Mouse (Mus musculus) mammary gland, adult 2 months (tissue): Measurements from ENCODE around the gene Krtap29-1. TPM values are rescaled to one million over a fixed set of nuclear protein-coding genes. Genes with fewer than 3 reads are reported as not detected.

Source experiments
- polyA plus RNA-seq: library from polyadenylated mRNA; depleted of rRNA; stranded (reverse); fragments of >200 nt; gene quantifications from 2 replicates; pipeline ENCODE4 v1.2.3, GENCODE M21; 2012; ENCODE audit warnings: low replicate concordance; rRNA removed

Krtap29-1 gene
- not detected in 2 replicates for polyA plus RNA-seq

GRCm38 (mm10) chr11:99978953-99979352 is at the start of gene Krtap29-1:
Gene Krtap29-1 (minus strand): TSS chr11:99979053.

DNA sequence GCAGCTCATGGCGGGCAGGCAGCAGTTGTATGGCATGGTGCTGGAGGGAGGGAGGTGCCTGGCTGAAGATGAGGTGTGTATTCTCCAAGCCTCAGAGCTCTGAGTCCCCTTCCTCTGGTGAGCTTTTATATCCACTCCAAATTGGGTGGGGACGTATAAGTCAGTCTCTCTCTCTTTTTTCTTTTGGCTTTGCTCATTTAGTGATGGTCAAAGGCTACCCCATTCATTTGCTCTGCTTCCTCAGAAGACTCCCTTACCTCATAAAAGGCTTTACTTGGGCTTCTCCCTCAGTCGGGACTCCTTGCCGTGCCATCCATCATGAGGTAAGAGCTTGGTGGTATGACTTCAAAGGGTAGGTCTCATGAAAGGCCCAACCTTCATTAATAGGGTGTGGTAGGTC is 37.3 kb upstream of the Krtap29-1 start, which contains the start of gene Krt33a:
Krt33a (minus strand) TSS at position 101 of the 400 bp plus-strand sequence.

GRCm38 (mm10) chr11:99993620-99994383 is 14.9 kb upstream of the Krtap29-1 start, which contains the start of gene Krtap17-1:
Gene Krtap17-1 (minus strand): TSS chr11:99993994.

DNA sequence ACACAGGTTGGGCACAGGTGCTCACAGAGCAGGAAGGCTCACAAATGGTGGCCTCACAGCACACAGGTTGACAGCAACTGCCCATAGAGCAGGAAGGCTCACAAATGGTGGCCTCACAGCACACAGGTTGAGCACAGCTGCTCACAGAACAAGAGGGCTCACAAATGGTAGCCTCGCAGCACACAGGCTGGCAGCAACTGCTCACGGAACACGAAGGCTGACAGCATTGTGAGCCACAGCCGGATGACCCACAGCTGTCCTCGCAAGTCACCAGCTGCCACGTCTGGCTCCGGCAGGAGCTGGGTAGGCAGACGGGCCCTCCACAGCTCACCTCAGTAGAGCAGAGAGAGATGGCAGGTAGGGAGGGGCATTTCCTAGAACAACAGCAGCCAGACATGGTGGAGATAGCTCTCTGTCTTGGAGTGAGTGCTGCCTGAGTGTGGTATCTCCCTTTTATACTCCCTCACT is 7.4 kb upstream of the Krtap29-1 start, which contains the start of gene Krtap16-1:
Krtap16-1 (minus strand) TSS at position 418 of the 468 bp plus-strand sequence.

DNA sequence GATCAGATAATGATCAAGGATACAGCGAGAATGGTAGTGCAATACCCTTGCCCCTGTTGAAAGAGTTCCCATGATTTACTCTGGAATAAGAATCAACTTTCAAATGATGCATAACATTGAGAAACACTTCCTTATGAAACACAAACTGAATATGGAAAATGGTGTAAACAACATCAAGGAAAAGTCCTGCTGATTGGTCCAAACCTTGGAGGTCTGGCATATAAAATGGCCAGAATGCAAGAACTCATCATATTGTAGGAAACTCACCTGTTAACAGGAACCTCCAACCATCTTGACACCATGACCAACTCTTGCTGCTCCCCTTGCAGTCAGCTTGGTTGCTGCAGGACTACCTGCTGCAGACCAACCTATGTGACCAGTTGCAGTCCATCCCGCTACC is 30.7 kb downstream of the Krtap29-1 start, which contains the start of gene Krtap9-5:
Krtap9-5 (plus strand) TSS at position 301 of the 400 bp plus-strand sequence.

GRCm38 (mm10) chr11:99935991-99936390 is 42.9 kb downstream of the Krtap29-1 start, which contains the start of gene Krtap31-2:
Gene Krtap31-2 (plus strand): TSS chr11:99936291.

Other genes with a start within 250 kb of the Krtap29-1 start
- gene Gm14180, start 244.8 kb downstream of the Krtap29-1 start, polyA plus RNA-seq, result not detected in 2 replicates
- not detected in 2 replicates for gene Gm11595, start 206.1 kb downstream of the Krtap29-1 start, polyA plus RNA-seq
- not detected in 2 replicates for gene Krtap4-8, start 198.3 kb downstream of the Krtap29-1 start, polyA plus RNA-seq
- gene Krtap4-9, start 193.9 kb downstream of the Krtap29-1 start, polyA plus RNA-seq, result not detected in 2 replicates
- not detected in 2 replicates for gene Gm11596, start 185.6 kb downstream of the Krtap29-1 start, polyA plus RNA-seq
- not detected in 2 replicates for gene Gm11569, start 180.1 kb downstream of the Krtap29-1 start, polyA plus RNA-seq
- gene Gm11554, start 174.6 kb downstream of the Krtap29-1 start, polyA plus RNA-seq, result not detected in 2 replicates
- gene Krtap4-13, start 169.2 kb downstream of the Krtap29-1 start, polyA plus RNA-seq, result not detected in 2 replicates
- gene Gm11564, start 163.4 kb downstream of the Krtap29-1 start, polyA plus RNA-seq, result not detected in 2 replicates
- gene 2300003K06Rik, start 141.0 kb downstream of the Krtap29-1 start, polyA plus RNA-seq, result not detected in 2 replicates
- not detected in 2 replicates for gene Krtap4-16, start 127.4 kb downstream of the Krtap29-1 start, polyA plus RNA-seq
- gene Gm11568, start 121.1 kb downstream of the Krtap29-1 start, polyA plus RNA-seq, result not detected in 2 replicates
- gene Gm11559, start 114.6 kb downstream of the Krtap29-1 start, polyA plus RNA-seq, result not detected in 2 replicates
- gene Krtap9-1, start 105.7 kb downstream of the Krtap29-1 start, polyA plus RNA-seq, result not detected in 2 replicates
- gene Gm11567, start 99.9 kb downstream of the Krtap29-1 start, polyA plus RNA-seq, result not detected in 2 replicates
- gene Krtap31-1, start 71.1 kb downstream of the Krtap29-1 start, polyA plus RNA-seq, result not detected in 2 replicates
- not detected in 2 replicates for gene Gm11565, start 64.3 kb downstream of the Krtap29-1 start, polyA plus RNA-seq
- gene Krtap31-2, start 42.8 kb downstream of the Krtap29-1 start, polyA plus RNA-seq, result not detected in 2 replicates
- gene Krtap9-5, start 30.6 kb downstream of the Krtap29-1 start, polyA plus RNA-seq, result not detected in 2 replicates
- gene Krtap16-1, start 7.5 kb upstream of the Krtap29-1 start, polyA plus RNA-seq, result not detected in 2 replicates
- gene Krtap17-1, start 14.9 kb upstream of the Krtap29-1 start, polyA plus RNA-seq, result not detected in 2 replicates
- gene Krt33a, start 37.2 kb upstream of the Krtap29-1 start, polyA plus RNA-seq, result not detected in 2 replicates
- gene Krt33b, start 50.8 kb upstream of the Krtap29-1 start, polyA plus RNA-seq, result not detected in 2 replicates
- gene Krt34, start 62.5 kb upstream of the Krtap29-1 start, polyA plus RNA-seq, result not detected in 2 replicates
- 0.08 and 0.16 TPM in 2 replicates for gene Krt31, start 71.5 kb upstream of the Krtap29-1 start, polyA plus RNA-seq
- 0.63 TPM in 1 of 2 replicates, not detected in the other for gene Krt32, start 109.2 kb upstream of the Krtap29-1 start, polyA plus RNA-seq
- 0.07 TPM in 1 of 2 replicates, not detected in the other for gene Krt35, start 117.2 kb upstream of the Krtap29-1 start, polyA plus RNA-seq
- gene Krt36, start 126.6 kb upstream of the Krtap29-1 start, polyA plus RNA-seq, result 5.7 and 5.8 TPM in 2 replicates
- not detected in 2 replicates for gene Krt13, start 142.5 kb upstream of the Krtap29-1 start, polyA plus RNA-seq
- gene Krt15, start 156.9 kb upstream of the Krtap29-1 start, polyA plus RNA-seq, result 5.5 and 33.6 TPM in 2 replicates
- 521 and 718 TPM in 2 replicates for gene Krt19, start 169.6 kb upstream of the Krtap29-1 start, polyA plus RNA-seq
- not detected in 2 replicates for gene Krt9, start 214.2 kb upstream of the Krtap29-1 start, polyA plus RNA-seq
- gene Krt14, start 228.5 kb upstream of the Krtap29-1 start, polyA plus RNA-seq, result 52.1 and 78.7 TPM in 2 replicates